Mouse (Mus musculus): ENCODE results near the gene Hes2. TPM values are rescaled to one million over a fixed set of nuclear protein-coding genes. Genes with fewer than 3 reads are reported as not detected.

Hes2 gene
- total RNA-seq, 2 experiments from 2014 or later = not detected

DNA sequence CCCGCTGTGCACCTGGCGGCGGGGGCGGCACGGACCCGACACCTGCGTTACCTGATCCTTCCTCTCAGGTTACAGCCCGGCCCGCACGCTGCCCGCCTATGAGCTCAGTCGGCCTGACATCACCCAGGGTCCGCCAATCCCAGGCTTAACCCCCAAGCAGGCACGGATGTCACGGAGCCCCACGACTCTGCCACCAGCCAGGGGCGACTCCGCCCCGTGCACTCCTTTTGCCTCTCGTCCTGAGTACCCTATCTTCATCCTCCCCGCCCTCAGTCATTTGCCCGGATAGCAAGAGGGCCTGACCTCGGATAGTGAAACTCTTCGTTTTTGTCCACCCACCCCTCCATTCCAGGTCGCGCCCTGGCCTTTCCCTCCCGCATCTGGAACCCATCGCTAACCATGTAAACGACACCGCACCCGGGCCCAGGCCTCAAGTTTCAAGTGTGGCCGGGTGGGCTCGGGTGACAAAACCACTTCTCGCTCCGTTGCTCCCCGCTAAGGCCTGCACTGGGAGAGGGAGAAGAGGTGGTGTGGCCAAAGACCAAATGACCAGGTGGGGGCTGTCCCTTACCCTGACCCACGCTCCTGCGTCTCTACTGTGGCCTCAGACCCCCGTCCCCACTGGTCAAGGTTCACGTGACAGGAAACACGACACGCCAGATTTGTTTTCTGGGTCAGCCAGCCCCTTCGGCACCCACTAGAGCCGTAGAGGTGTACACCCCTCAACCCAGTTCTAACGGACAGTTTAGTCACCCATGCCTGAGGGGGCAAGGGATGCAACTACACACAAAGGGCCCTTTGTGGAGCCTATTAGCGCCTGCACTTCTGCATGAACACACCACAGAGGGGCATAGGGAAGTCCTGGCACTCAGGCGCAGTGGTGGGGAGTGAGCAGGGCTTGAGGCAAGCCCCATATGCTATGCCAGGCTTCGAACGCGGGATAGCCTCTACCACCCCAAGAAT is 26.6 kb upstream of the Hes2 start:
- no peak for DNase-seq
- intact Hi-C loops (cut with DNase I) = no loop called here

DNA sequence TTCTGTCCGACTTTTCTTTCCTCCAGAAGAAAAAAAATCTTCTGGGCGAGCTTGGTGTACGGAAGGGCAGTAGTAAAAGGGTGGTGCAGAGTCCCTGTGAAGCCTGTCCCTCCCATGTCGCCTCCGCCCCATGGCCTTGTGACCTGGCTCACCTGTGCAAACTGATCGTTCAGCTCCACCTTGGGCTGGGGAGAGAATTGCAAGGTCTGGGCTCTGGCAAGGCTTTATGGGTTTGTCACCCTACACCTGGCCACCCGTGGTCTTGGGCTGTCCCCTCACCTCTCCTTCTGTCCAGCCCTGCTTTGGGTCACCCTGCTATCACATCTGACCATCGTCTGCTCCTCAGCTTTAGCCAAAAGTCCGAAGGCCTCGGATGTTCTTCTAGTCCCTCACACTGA is 25.9 kb upstream of the Hes2 start:
- intact Hi-C loops (cut with DNase I) = no loop called here
- no peak for DNase-seq

DNA sequence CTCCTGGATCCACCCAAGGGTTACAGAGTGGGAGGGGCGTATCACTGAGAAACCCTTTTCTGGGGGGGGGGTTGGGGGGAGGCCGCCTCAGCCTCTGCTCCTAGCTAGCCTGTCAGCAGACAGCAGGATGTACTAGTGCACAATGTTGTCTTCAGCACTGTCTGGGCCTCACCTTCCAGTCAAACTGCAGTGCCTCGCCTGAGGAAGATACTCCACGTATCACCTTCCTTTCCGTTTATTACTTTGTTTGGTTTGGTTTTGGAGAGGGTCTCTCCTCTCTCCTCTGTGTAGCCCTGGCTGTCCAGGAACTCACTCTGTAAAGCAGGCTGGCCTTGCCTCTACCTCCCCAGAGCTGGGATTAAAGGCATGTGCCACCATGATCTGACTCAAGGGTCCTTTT is 25.5 kb upstream of the Hes2 start:
- intact Hi-C loops (cut with DNase I) = no loop called here
- no peak for DNase-seq

DNA sequence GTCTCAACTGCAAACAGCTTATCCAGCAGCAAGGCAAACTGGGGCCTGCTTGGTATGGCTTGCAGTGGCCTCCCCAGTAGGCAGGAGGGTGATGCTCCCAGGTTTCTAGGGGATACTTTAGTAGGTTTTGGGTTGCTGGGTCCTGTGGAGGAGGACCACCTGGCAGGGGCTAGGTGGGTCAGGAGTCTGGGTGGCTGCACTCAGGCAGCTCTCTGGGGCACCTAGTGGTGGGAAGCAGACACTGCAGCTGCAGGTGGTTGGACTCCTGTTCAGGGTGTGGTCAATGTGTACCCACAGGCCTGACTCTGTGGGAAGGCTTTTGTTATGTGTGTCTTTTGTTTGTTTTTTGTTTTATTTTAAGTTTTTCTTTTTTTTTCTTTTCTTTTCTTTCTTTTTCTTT is 24.2 kb upstream of the Hes2 start:
- peak; percentile 50 to 70 for DNase-seq
- intact Hi-C loops (cut with DNase I) = no loop called here

DNA sequence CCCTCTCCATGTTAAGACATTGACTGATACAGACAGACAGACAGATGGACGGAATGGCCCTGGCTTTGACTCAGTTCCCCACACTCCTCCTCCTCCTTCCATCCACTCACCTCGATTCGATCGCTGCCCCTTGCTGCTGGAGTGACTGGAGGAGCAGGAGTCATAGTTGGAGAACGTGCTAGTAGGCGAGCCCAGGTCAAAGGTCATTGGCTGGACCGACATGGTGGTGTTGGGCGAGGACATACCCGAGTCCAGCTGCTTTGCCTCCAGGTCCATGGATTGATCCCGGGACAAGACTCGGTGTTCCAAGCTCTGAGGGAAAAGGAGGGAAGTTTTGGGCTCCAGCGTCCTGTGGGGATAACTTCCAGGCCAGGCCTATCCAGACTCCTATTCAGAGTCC is 23.3 kb upstream of the Hes2 start:
- intact Hi-C loops (cut with DNase I) = no loop called here
- DNase-seq = no peak

DNA sequence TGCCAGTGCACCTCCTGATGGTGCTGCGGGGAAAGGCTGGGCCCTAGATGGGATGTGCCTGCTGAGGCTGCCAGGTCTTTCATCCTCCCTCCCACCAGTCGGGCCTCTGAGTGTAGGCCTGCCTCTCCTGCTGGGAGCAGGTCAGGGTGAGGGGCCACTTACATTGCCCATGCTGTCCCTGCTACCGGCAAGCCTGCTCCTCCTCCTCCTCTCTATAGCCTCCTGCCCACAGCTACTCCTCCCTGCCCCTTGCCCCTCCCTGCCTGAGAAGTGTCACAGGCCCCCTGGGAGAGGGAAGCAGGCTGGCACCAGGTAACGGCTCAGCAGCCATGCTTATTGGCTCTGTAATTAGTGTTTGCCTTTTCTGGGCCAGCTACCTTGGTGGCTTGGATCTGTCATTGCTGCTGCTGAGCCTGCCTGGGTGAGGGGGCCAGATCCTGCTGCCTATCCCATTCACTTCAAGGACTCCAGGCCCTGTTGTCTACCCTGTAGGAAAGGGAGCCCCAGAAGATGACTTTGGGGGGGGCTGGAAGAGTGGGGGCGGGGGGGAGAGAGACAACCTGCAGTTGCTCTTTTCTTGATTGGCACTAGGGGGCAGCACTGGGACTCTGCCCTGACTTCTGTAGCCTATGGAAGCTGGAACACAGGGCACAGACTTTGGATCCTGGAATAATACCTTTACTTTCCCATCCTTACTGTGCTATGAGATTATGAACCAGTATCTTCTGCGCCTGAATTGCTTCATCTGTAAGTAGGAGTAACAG is 22.4 kb upstream of the Hes2 start:
- intact Hi-C loops (cut with DNase I) = no loop called here
- DNase-seq = peak in 1 of 2 experiments; percentile 58

DNA sequence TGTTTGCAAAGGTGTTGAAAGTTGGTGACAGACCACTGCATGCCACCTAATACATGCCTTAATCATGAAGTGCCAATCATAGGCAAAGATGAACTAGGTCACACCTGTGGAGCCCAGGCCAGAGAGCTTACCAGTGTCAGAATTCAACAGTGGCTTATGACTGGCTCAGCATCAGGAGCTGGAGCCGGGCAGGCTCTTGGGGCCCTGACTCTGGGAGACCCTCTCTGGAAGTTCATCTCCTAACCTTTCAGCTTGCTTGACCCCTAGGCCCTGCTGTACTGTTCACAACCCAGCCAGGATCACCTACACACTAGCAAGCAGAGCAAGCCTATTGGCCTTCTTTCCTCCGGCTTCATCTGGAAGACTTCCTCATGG is 21.8 kb upstream of the Hes2 start:
- intact Hi-C loops (cut with DNase I) = no loop called here
- no peak for DNase-seq

DNA sequence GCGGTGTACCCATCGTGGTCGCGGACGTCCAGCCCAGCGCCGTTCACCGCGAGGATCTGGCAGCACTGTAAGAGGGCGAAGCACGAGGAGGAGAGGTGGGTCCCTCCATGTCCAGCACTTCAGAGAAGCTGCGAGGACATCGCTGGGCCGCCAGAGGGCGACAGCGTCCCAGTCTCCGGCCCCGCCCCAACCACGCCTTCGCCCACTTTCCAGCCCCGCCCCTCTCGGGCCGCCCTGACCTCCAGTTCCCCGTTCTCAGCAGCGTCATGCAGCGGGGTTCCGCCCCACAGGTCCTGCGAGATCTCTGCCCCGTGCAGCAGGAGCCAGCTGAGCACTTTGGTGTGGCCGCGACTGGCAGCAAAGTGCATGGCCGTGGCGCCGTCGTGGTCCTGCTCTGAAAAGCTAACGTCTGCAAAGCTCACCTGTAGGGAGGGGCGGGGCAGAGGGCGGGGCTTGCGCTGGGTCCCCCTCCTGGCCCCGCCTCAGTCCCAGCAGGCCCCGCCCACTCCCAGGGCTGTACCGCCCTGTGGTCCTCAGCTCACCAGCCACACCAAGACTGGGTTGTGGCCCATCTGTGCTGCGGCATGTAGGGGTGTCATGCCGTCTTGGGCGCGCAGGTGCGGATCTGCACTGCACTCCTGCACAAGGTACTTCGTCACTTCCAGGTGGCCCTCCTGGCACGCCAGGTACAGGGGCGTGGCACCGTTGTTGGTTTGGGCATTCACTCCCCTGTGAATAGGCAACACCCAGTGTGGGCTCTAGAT is 20.0 kb upstream of the Hes2 start:
- DNase-seq = peak; percentile 89 to 93
- intact Hi-C loops (cut with DNase I) = no loop called here

DNA sequence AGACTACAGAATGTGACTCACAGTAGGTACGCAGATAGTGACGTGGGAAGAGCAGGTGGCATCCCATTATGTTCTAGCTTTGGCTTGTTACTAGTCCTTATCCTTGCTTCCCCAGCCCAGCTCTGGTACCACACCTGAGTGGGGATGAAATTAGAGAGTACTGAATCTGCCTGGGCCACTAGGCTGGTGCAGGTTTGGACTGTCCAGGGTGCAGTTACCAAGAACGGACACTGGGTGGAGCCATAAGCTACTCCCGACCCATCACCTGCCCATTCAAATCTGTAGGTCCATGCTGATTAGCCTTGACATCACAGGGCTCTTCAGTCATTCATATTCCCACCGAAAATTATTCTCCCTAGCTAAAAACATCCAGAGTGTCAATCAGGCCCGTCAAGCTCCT is 18.2 kb upstream of the Hes2 start:
- peak; percentile 45 to 73 for DNase-seq
- intact Hi-C loops (cut with DNase I) = no loop called here

DNA sequence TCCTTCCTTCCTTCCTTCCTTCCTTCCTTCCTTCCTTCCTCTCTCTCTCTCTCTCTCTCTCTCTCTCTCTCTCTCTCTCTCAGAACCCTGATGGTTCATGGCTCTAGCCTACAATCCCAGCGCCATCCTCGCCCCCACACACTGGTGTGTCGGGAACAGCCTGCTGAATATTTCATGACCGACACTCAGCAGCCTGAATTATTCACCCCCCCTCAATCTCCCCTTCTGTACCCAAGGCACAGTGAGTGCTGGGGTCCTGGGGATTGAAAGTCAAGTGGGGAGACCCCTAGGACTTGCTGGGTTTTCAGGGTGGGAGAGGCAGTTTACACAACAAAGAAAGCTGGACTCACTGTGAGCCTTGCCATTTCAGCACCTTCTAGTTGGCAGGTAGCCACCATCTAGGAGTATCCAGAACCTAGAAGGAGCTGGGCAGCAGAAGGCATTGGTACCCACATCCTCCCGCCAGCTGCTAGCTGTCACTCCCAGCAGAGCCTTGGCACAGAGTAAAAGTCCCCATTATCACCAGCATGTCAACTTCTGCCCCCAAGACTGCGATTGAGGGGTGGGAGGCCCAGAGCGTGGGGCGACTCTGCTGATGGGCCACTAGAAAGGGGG is 17.0 kb upstream of the Hes2 start:
- DNase-seq = no peak
- intact Hi-C loops (cut with DNase I) = no loop called here

DNA sequence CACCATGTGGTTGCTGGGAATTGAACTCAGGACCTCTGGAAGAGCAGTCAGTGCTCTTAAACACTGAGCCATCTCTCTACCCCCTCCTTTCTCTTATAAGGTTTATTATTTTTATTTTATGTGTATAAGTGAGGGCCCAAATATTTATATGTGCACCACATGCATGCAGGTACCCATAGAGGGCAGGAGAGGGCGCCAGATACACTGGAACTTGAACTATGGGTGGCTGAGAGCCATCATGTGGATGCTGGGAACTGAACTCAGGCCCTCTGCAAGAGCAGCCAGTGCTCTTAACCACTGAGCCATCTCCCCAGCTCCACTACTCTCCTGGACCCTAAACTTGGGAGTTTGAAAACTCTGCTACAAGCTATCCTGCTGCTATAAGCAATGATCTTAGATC is 15.0 kb upstream of the Hes2 start:
- DNase-seq = no peak
- intact Hi-C loops (cut with DNase I) = no loop called here

DNA sequence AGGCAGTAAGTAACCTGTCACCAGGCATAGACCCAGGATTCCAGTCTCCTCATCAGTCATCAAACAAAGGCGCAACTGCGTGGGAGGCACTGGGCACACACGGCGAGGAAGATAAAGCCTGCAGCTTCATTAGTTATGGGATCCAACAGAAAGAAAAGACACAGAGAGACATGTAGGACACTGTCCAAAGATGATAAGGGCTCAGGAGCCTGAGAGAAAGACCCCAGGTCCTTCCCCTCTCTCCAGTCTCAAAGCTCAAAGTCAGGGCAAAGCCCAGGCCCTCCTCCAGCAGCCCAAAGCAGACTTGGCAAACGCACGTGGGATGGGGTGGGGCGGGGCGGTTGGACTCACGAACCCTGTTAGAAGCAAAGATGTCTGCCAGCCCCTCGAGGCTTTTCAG is 13.2 kb upstream of the Hes2 start:
- no peak for DNase-seq

DNA sequence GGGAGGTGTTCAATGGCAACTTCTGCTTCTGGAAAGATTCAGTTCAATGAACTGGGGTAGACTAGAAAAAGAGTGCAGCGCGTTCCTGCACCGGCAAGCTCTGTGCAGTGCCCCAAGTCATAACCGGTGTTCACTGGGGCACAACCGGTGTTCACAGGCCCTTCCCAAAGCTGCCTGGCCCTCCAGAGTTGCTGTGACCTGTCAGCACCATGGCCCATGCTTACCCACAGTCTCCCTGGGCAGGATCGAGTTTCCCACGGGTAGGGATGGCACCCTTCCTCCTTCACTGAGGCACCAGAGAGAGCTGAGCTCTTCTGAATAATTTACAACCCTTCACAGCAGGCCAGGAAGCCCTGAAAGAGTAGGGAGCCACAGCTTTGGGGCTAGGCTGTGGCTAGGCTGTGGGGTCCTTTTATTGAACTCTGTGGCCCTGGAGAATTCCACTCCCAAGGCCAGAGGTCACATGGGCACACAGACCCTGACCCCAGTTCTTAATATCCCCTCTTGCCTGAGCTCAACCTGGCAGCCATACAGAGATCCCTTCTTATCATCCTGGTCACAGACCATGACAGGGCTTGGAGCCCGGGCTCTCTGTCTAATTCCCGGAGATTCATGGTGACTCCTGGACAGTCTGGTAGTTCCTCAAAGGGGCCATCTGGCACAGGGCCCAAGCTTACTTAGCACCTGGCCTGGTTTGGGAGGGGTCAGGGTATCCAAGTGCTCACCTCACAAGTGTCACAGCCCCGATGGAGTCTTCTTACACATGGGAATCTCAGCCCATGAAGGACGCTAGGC is 12.4 kb upstream of the Hes2 start:
- DNase-seq = no peak
- intact Hi-C loops (cut with DNase I) = no loop called here

More for the DNA sequence above, 13.2 kb upstream of the Hes2 start:
- intact Hi-C loops (cut with DNase I) = no loop called here

DNA sequence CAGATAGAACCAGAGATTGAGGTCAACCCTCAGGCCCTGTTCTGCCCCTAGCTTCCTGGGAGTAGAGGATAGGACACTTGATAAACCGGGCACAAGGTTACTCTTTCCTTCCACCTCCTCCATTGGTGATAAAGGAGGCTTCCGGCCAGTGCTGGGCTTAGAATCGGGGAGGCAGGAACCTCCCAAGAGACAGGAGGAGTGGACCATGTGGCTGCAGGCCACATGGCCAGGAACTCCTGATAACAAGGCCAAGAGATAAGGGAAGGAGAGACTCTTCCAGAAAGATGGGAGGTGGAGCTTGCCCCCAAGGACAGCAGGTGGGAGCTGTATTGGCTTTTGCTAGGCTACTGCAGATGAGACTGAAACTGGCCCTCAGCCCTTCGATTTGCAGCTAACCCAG is 8.1 kb upstream of the Hes2 start:
- intact Hi-C loops (cut with DNase I) = no loop called here
- no peak for DNase-seq

DNA sequence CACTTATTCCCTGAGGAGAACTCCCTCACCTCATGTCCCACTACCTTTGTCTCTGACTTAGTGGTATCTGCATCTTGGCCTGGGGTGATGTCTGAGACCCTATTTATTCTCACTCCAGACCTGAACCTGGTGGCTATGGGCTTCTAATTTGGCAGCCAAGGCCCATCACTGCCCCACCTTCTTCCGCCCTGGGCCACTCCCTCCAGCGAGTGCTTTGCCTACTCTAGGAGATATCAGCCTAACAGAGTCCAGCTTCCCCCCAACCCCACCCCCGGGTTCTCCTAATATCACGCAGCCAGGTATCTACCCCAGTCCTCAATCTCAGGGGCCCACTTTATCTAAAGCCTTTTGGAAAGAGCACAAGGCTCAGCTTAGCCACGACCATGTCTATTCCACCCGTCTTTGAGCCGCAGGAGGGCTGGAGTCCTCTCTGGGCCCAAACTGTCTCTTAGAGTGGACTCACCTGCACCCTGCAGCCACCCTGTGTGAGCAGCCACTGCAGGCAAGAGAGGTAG is 7.2 kb upstream of the Hes2 start:
- intact Hi-C loops (cut with DNase I) = no loop called here
- DNase-seq = no peak

DNA sequence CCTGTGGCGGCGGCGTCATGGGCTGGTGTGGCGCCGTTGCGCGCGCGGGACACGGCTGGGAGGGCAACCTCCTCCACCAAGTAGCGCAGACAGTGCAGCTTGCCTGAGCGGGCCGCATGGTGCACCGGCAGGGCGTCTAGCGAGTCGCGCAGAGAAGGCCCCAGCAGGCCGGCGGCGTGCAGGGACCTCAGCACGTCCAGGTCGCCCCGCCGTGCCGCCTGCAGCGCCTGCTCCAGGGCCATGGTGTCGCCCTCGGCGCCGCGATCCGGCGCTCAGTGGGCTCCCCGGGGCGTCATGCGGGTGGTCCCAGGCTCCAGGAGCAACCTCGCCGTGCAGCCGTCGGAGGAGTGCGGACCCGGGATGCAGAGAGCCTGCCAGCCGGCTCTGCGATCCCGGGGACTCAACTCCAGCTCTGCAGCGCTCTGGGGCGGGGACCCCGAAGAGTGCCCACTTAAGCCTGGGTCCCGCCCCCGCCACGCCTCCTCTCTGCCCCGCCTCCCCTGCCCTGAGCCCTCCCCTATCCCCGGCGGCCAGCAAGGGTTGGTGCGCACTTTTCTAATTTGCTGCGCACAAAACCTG is 6.6 kb upstream of the Hes2 start, which contains the start of gene Espn:
TSS of gene Espn (minus strand) at position 406 of the 579 bp plus-strand sequence.
- intact Hi-C loops (cut with DNase I) = no loop called here
- DNase-seq = peak; percentile 54 to 59

DNA sequence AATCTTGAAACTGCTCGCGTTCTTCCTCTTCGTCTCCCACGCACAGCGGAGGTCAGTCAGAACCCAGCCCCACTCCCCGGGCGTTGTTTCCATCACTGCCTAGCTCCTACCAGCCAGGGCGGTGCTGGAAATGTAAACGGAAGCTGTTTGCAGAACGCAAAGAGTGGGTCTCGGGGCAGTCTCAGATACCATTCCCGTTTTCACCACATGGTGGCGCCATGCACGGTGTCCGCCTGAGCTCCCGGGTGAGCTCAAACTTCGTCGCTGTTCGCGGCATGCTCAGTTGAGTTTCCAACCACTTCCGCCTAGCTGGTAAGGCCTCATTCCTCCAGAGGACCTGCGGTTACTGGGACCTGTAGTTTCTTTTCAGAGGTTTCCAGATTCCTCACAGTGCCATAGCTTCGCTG is 4.9 kb upstream of the Hes2 start:
- intact Hi-C loops (cut with DNase I) = no loop called here
- peak; percentile 87 to 93 for DNase-seq

DNA sequence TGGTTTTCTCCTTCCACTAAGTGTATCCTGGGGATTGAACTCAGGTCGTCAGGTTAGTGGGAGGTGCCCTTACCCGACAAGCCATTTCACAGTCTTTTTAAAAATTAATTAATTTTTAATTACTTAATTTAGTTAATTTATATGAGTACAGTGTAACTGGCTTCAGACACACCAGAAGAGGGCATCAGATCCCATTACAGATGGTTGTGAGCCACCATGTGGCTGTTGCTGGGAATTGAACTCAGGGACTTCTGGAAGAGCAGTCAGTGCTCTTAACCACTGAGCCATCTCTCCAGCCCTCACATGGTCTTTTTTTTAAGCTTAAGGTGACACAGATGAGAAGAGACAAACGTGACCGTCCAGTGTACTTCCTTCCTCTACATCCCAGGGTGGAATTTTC is 3.6 kb upstream of the Hes2 start:
- DNase-seq = no peak
- intact Hi-C loops (cut with DNase I) = no loop called here
